Mouse (Mus musculus): ENCODE measurements around the gene Tex2.

DNA sequence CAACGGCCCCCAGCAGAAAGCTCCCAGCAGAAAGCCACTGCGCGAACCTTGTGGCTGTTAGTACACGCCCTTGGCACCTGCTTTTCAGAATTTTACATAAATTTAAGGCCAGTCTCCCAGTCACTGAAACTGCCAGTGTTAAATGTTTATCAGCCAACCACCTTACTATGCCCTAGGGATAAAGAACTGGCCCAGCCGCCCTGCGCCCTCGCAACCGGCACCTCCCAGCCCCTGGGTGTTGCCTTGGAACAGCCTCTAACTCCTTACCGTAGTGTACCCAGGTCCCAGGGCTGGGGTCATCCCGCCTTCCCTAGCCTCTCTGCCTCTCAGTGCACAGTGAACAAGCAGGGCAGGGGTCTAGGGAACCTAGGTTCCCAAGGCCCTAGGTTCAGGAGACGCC, 10.0 kb downstream of the Tex2 start:
- TF ChIP-seq CTCF (IDR thresholded peaks at IDR 0.05; ENCODE audit: extremely low read depth, insufficient read depth, insufficient read length, insufficient replicate concordance), result no peak
- TF ChIP-seq POLR2A (IDR thresholded peaks at IDR 0.05; ENCODE audit: low read depth, low read length), result no peak
